Mouse (Mus musculus) lung, adult 2 months (tissue): ENCODE results near the gene Sipa1l3. TPM values are rescaled to one million over a fixed set of nuclear protein-coding genes. Genes with fewer than 3 reads are reported as not detected.

Source experiments
- DNase-seq: peaks from one replicate; pipeline ENCODE4 v3.0.0; 2022
- H3K4me1 ChIP-seq: fragments of 200-500 bp; 2 replicates; pipeline ENCODE4 v1.6.1; 2011; ENCODE audit warnings: low read length; ENCODE audit not compliant: control insufficient read depth, insufficient read depth
- H3K4me3 ChIP-seq: fragments of 200-500 bp; replicated peaks from 2 replicates; pipeline ENCODE3; 2011; ENCODE audit warnings: low read depth, mild to moderate bottlenecking, control low read depth, low read length; ENCODE audit errors: extremely low read depth
- CTCF ChIP-seq: fragments of 200-500 bp; IDR thresholded peaks from 2 replicates; pipeline ENCODE4 v1.5.1; 2011; ENCODE audit warnings: mild to moderate bottlenecking, low read length, control low read depth; ENCODE audit not compliant: insufficient read depth
- POLR2A ChIP-seq: fragments of 200-500 bp; IDR thresholded peaks from 2 replicates; pipeline ENCODE4 v1.6.1; 2011; ENCODE audit warnings: low read depth, mild to moderate bottlenecking, control low read depth, low read length, borderline replicate concordance; ENCODE audit errors: extremely low read depth
- WGBS: fragments of 180-500 bp; shearing (Covaris S2); methylation state at CpG from one replicate; pipeline ENCODE4 v1.1.7; 2018; 5-methylcytosine and 5-hydroxymethylcytosine counted together
- polyA plus RNA-seq: library from polyadenylated mRNA; depleted of rRNA; stranded (reverse); fragments of >200 nt; gene quantifications from 2 replicates; pipeline ENCODE4 v1.2.3, GENCODE M21; 2012; rRNA removed

Sipa1l3 gene
- polyA plus RNA-seq, 1 experiment: 125 TPM

DNA sequence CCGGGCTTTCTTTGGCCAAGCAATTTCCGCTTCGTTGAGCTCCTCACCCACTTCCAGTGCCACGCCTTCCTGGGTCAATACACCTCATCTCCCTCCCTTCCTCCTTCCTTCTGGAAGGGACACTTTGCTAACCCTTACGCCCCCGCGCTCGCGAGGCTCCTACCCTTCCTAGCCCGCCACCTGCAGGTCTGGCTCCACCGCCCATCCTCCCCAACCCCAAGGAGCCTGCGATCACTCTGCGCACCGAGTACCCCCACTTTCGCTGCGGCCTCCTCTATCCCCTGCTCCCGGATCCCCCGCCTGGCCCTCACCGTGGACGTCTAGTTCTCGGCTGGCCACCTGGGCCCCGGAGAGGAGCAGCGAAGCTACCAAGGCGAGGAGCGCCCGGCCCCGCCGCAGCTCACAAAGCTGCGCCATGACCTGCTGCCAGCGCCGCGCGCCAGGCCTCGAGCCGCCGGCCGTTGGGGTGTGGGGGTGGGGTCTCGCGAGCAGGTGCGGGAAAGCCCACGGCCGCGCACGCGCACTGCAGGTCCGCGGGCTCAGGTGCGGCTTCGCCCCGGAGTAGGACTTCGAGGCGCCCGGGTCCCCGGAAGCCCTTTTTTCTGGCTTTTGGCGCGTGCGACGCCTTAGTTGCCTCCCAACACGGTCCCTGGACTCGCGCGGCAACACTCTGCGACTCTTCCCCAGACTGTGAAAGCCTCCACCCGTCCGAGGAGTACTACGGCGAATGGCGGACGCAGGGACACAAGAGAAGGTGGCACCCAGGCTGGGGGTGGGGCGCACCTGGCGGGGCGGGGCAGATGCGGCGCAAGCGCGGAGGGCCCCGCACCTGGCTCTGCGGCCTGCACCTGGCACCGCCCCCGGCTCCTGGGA is 237.0 kb downstream of the Sipa1l3 start, which contains the start of gene Spint2:
Gene Spint2 (minus strand): TSS at position 712 of the 873 bp plus-strand sequence.
- DNase-seq: peak; percentile 90
- peak; percentile 88; the same call in 1 of the 2 replicates for TF ChIP-seq POLR2A
- no peak for TF ChIP-seq CTCF
- peak within 1 kb of the TSS; percentile 88 for H3K4me3 ChIP-seq
- peaks cover 3% of the 10 kb centered on the region; the same call in 1 of the 2 replicates for H3K4me1 ChIP-seq
- WGBS: under 1% methylated on average over 80 of the region's 80 CpGs

- DNase-seq: no peak
- peak overlapping the region; percentile 88 for H3K4me3 ChIP-seq
- WGBS: 16% methylated on average over 13 of the region's 13 CpGs
- TF ChIP-seq CTCF (no peak), POLR2A (no peak)
- H3K4me1 ChIP-seq: peaks cover 3% of the 10 kb centered on the region; the same call in 1 of the 2 replicates
These were observed 237.6 kb downstream of the Sipa1l3 start for GRCm38 (mm10) chr7:29280801-29281200.

DNA sequence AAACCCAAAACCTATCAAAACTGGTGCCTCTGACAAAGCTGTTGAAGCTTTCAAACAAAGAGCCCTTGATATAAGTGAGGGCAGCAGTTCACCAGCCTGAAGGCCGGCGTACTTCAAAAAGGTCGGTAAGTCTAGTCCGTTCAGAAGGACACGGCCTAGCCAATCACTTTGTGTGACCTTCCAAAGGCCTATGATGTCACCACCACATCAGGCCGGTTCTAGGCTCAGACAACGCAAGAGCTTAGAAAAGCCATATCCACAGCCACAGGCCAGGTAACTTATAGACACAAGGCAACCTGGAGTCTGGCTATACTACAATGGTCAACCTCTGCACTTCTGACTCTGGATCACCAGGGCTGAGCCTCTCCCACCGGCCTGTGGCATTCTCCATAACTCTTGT is 238.5 kb downstream of the Sipa1l3 start:
- no peak overlapping the region for H3K4me3 ChIP-seq

DNA sequence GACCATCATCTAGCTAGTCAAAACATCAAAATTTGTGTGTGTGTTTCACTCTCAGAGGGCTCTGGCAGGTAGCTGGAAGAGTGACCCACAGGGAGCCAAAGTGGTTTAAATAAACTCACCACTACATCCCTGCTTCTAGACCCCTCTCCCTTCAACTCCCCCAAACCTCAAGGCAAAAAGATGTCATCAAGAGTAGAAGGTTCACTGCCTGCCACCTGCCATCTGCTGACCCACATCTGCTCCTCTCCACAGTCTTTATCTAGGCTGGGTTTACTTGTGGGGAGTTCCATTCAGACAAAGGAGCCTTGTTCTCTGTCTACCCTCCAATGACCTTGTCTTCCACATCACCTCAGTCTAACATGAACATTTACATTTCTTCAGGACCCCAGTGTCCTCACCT is 239.2 kb downstream of the Sipa1l3 start:
- no peak overlapping the region for H3K4me3 ChIP-seq
- DNase-seq: no peak
- TF ChIP-seq CTCF (no peak), POLR2A (no peak)

More for the DNA sequence above, 238.5 kb downstream of the Sipa1l3 start:
- peaks cover 3% of the 10 kb centered on the region; the same call in 1 of the 2 replicates for H3K4me1 ChIP-seq
- WGBS: 74% methylated on average over 8 of the region's 8 CpGs
- no peak for DNase-seq
- no peak for TF ChIP-seq POLR2A
- TF ChIP-seq CTCF: no peak

GRCm38 (mm10) chr7:29277510-29277909 is 240.9 kb downstream of the Sipa1l3 start:
- TF ChIP-seq POLR2A: no peak
- no peak for TF ChIP-seq CTCF
- Histone ChIP-seq H3K4me3 (no peak overlapping the region), H3K4me1 (peaks cover 3% of the 10 kb centered on the region; the same call in 1 of the 2 replicates)
- no peak for DNase-seq
- 48% methylated on average over 4 of the region's 4 CpGs for WGBS

More for the DNA sequence above, 239.2 kb downstream of the Sipa1l3 start:
- peaks cover 3% of the 10 kb centered on the region; the same call in 1 of the 2 replicates for H3K4me1 ChIP-seq

- no peak for TF ChIP-seq POLR2A
- TF ChIP-seq CTCF: no peak
- WGBS: 44% methylated on average over 5 of the region's 5 CpGs
- no peak overlapping the region for H3K4me3 ChIP-seq
- no peak for DNase-seq
- peaks cover 7% of the 10 kb centered on the region for H3K4me1 ChIP-seq
These were observed 241.7 kb downstream of the Sipa1l3 start for GRCm38 (mm10) chr7:29276715-29277114.

DNA sequence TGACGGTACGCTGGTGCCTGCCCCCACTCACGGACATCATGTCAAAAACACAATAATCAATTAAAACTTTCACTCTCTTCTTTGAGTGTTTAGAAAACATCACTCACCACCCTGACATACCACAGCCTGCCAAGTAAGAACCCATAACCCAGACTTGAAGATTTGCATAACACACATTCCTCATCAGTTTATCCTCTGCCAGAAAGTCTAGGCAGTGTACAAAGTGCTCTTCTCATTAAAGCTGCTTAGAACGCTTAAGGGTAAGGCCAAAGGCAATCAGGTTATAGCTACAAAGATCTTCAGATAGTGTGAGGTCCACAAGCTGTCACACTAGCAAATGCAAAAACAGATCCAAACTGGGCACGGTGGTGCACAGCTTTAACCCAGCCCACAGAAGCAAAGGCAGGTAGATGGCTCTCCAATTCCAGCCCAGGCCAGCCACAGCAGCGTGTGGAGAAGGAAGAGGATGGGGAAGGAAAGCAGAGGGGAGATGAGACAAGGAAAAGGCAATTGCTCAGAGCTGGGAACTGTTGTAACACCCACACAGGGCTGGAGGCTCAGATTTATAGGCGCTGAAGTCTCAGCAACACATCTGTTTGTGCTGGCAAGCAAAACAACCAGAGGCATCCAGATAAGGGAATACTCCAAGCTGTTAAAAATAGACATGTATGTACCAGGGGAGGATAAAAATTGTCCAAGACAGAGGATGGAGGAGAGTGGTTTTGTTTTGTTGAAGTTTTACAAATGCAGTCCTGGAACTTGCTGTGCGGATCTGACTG is 246.6 kb downstream of the Sipa1l3 start:
- 41% methylated on average over 8 of the region's 8 CpGs for WGBS
- Histone ChIP-seq H3K4me3 (no peak overlapping the region), H3K4me1 (peaks cover 10% of the 10 kb centered on the region)
- DNase-seq: no peak
- TF ChIP-seq POLR2A: no peak
- no peak for TF ChIP-seq CTCF

DNA sequence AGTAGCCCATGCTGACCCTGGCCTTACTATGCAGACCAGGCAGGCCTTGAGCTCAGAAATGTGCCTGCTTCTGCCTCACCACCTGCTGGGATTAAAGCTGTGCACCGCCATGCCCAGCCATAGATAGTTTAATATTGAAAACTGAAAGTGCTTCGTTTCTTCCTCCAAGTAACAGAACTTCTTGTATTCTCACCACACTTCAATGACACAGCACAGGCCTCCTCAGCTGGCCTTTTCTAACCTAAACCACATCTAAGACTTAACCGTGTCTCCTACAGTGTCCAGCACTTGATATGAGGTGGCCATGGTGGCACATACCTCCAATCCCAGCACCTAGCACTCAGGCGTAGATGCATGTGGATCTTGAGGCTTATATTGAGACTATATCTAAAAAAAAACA is 248.0 kb downstream of the Sipa1l3 start:
- no peak for DNase-seq
- 66% methylated on average over 4 of the region's 4 CpGs for WGBS
- Histone ChIP-seq H3K4me1 (peaks cover 10% of the 10 kb centered on the region), H3K4me3 (no peak overlapping the region)
- no peak for TF ChIP-seq CTCF
- TF ChIP-seq POLR2A: no peak

Other genes with a start within 250 kb of the Sipa1l3 start
- 317 and 391 TPM in 2 replicates for gene Spint2, start 236.7 kb downstream of the Sipa1l3 start, polyA plus RNA-seq
- 242 and 329 TPM in 2 replicates for gene Ppp1r14a, start 229.3 kb downstream of the Sipa1l3 start, polyA plus RNA-seq
- 1.7 and 4.0 TPM in 2 replicates for gene Dpf1, start 214.7 kb downstream of the Sipa1l3 start, polyA plus RNA-seq
- gene Catsperg2, start 208.4 kb upstream of the Sipa1l3 start, polyA plus RNA-seq: 0.19 TPM in 1 of 2 replicates, not detected in the other
- 3.3 and 4.7 TPM in 2 replicates for gene Zfp84, start 249.9 kb upstream of the Sipa1l3 start, polyA plus RNA-seq